In genomic region chr6:47650463-47651384, GRCm38 (mm10) we compare ENCODE assay signal across 8 mouse cellular contexts. TPM values are rescaled to one million over a fixed set of nuclear protein-coding genes. Genes with fewer than 3 reads are reported as not detected.
DNase-seq lines count a peak whose midpoint lies in the region; ATAC-seq and TF ChIP-seq lines count a peak whose summit lies in the region.

No protein-coding gene starts in this region.

- H3K27me3 ChIP-seq in ES-Bruce4 (ENCODE audit: control insufficient read depth, insufficient read depth, low read length, poor library complexity, severe bottlenecking) = no peaks in the 10 kb centered on the region
- no peaks in the 10 kb centered on the region for H3K27me3 ChIP-seq in forebrain, embryonic 13.5 days
- H3K27me3 ChIP-seq in neural tube, embryonic 15.5 days (replicated peaks) = no peaks in the 10 kb centered on the region; the same call in 1 of the 2 replicates

- H3K9me3 ChIP-seq in ES-Bruce4 (replicated peaks; ENCODE audit: control insufficient read depth, insufficient read depth, low read length, poor library complexity, severe bottlenecking) = no peaks in the 10 kb centered on the region
- H3K9me3 ChIP-seq in forebrain, embryonic 13.5 days (replicated peaks) = no peaks in the 10 kb centered on the region
- H3K9me3 ChIP-seq in neural tube, embryonic 15.5 days (replicated peaks) = no peaks in the 10 kb centered on the region

- H3K36me3 ChIP-seq in ES-Bruce4 (ENCODE audit: control insufficient read depth, insufficient read depth, low read length, poor library complexity, severe bottlenecking) = no peaks in the 10 kb centered on the region
- no peaks in the 10 kb centered on the region for H3K36me3 ChIP-seq in forebrain, embryonic 13.5 days (ENCODE audit: poor library complexity, severe bottlenecking)
- no peaks in the 10 kb centered on the region for H3K36me3 ChIP-seq in neural tube, embryonic 15.5 days

- DNase-seq in heart, postnatal 10 days = peak; percentile 94 to 98
- DNase-seq in layer of hippocampus, adult 11-12 months (ENCODE audit: low spot score) = peak; percentile 99
- peak; percentile 91 to 95 for DNase-seq in lung, adult 18-20 months
- peak; percentile 89 for DNase-seq in testis, postnatal 14 days (ENCODE audit: low spot score)

- WGBS in forebrain, embryonic 13.5 days = 2% methylated on average over 46 of the region's 46 CpGs
- 4% methylated on average over 46 of the region's 46 CpGs for WGBS in neural tube, embryonic 15.5 days

- H3K27ac ChIP-seq in ES-Bruce4 (ENCODE audit: insufficient read depth, low read length) = no peak overlapping the region
- H3K27ac ChIP-seq in forebrain, embryonic 13.5 days = peak overlapping the region; percentile 55
- H3K27ac ChIP-seq in neural tube, embryonic 15.5 days (replicated peaks) = peak overlapping the region; percentile 78

- intact Hi-C loops in heart, postnatal 10 days (cut with DNase I) = no loop called here

- no peak for TF ChIP-seq POLR2A in ES-Bruce4 (IDR thresholded peaks at IDR 0.05; ENCODE audit: insufficient read depth, low read length)

- H3K4me1 ChIP-seq in ES-Bruce4 (ENCODE audit: control insufficient read depth, insufficient read depth, low read length) = no peaks in the 10 kb centered on the region
- no peaks in the 10 kb centered on the region for H3K4me1 ChIP-seq in forebrain, embryonic 13.5 days
- no peaks in the 10 kb centered on the region for H3K4me1 ChIP-seq in neural tube, embryonic 15.5 days

- H3K4me2 ChIP-seq in forebrain, embryonic 13.5 days = peak overlapping the region; percentile 68
- peak overlapping the region; percentile 62 for H3K4me2 ChIP-seq in neural tube, embryonic 15.5 days

- peak overlapping the region; percentile 74 for H3K4me3 ChIP-seq in ES-Bruce4 (ENCODE audit: low read depth, low read length)
- peak overlapping the region; percentile 67 for H3K4me3 ChIP-seq in forebrain, embryonic 13.5 days
- H3K4me3 ChIP-seq in neural tube, embryonic 15.5 days (replicated peaks) = peak overlapping the region; percentile 61

- peak; percentile 66 for TF ChIP-seq CTCF in ES-Bruce4 (IDR thresholded peaks at IDR 0.05; ENCODE audit: low read depth, low read length)

- no peak for TF ChIP-seq EP300 in ES-Bruce4 (IDR thresholded peaks at IDR 0.05; ENCODE audit: insufficient read depth, low read depth, low read length)

- peak overlapping the region; percentile 5; the same call in 1 of the 2 replicates for H3K9ac ChIP-seq in ES-Bruce4 (ENCODE audit: low read depth, poor library complexity, severe bottlenecking)
- H3K9ac ChIP-seq in forebrain, embryonic 13.5 days = peak overlapping the region; percentile 77
- H3K9ac ChIP-seq in neural tube, embryonic 15.5 days (replicated peaks) = peak overlapping the region; percentile 57

- peak; percentile 98 for ATAC-seq in cerebellum, adult (ENCODE audit: insufficient number of reproducible peaks, low FRiP score, low TSS enrichment)
- ATAC-seq in forebrain, embryonic 13.5 days = peak; percentile 98
- peak; percentile 98 for ATAC-seq in neural tube, embryonic 15.5 days (ENCODE audit: low FRiP score)

RNA-seq across cellular contexts. Expression of gene Ezh2, which starts 55.6 kb away (rescaled TPM):
- polyA plus RNA-seq in ES-Bruce4 (2011; ENCODE audit: insufficient read depth, insufficient read length, low read depth, missing spikeins) = 186 and 194 TPM in 2 replicates
- polyA plus RNA-seq in forebrain, embryonic 13.5 days (2015; fragmentation: Nextera tagmentation; extraction: Ambion mirVana) = 221 and 241 TPM in 2 replicates
- total RNA-seq in heart, postnatal 10 days (2021) = 10 to 100 TPM; 35.7 to 41.9 TPM
- polyA plus RNA-seq in neural tube, embryonic 15.5 days (2015; fragmentation: Nextera tagmentation; extraction: Ambion mirVana) = 48.1 and 60.3 TPM in 2 replicates

Comparison
In these comparisons a context has a peak if more than half of its experiments do, and no peak if none do; other contexts are left out.
1. H3K9ac ChIP-seq: peak in every context shown above with its lines; median percentile 77 in forebrain, embryonic 13.5 days; 57 in neural tube, embryonic 15.5 days; 5 in ES-Bruce4.